Mouse (Mus musculus) ovary, postnatal 36 days (tissue): Measurements from ENCODE around the gene Arhgef15.
"Not testable (repeated sequence)": the region's sequence is repeated elsewhere in the genome, so short reads cannot be mapped to it uniquely, and the experiment has no call there.

Experiments used
- DNase-seq: peaks from one replicate; pipeline ENCODE4 v3.0.0; 2022; ENCODE audit warnings: low spot score, mixed read lengths

Arhgef15 gene

DNA sequence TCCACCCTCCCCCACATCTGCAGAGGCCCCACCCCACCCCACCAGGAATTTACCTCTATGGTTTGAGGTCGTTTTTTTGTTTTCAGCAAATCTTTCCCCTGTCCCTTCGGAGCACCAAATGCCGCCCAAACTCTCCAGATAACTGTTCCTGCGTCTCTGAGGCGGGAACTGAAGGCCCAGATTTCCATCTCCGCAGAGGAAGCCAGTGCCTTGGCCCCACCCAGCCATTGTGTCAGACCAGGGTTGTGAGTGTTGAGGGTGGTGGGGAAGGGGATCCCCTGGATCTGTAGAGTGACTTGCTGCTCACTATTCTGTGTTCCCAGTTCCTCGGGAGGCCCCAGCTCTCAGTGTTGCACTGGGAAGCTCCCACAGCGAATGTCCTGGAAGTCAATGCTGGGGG lies at the start of gene Arhgef15:
Gene Arhgef15 (minus strand): TSS at position 173 of the 400 bp plus-strand sequence.
- DNase-seq, result no peak

DNA sequence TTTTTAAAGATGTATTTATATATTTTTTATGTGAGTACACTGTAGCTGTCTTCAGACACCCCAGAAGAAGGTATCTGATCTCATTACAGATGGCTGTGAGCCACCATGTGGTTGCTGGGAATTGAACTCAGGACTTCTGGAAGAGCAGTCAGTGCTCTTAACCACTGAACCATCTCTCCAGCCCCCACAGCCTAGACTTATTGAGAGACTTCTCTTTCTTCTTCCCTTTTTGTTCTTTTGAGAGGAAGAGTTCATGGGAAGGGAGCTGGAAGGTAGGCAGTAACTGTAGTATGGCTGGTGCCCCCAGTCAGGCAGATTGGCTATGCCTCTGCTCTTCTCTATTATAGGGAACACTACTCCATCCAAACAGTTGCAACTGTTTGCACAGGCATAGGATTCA lies 49.3 kb upstream of the Arhgef15 start:
- not testable (repeated sequence) for DNase-seq

DNA sequence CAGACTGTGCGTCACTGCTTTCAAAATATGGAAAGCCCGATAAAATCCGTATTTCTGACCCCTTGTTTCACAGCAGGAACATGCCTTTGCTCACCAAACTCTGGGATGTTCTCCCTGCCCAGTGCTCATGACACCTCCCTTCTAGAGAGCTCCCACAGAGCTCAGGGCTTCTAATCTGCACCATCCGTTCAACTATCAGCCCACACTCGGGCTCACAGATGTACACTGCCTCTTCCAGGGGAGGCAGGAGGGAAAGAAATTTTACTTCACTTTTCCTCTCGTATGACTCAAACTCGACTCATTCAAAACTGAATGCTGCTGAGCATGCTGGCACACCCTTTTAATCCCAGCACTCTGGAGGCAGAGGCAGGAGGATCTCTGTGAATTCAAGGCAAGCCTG lies 47.9 kb upstream of the Arhgef15 start:
- no peak for DNase-seq

DNA sequence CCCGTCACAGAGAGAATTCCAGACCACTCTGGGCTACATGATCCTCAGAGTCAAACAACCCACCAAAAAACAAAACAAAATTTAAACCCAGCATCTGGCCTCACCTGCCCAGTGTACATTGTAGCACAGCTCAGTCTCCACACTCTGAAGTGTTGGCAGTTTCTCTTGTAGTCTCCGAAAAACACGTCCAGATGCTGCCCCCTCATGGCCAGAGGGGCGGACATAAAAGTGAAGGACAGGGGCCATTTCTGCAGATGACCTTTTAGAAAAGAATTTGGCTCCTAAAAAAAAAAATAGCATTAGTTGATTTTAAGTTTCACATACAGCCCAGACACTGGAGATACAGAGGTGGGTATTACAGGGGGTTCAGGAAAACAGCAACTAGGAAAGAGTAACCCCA lies 46.3 kb upstream of the Arhgef15 start:
- DNase-seq, result peak; percentile 58

DNA sequence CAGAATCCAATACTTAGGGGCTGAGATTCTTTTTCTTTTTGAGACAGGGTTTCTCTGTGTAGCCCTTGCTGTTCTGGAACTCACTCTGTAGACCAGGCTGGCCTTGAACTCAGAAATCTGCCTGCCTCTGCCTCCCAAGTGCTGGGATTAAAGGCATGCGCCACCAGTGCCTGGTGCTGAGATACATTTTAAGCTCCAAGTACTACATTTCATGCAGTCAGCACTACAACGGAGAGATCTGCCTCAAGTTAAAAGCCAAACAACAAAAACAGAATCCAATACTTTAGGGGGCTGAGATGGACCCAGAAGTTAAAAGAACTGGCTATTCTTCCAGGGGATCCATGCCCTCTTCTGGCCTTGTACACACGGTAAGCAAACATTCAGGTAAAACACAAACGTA lies 45.5 kb upstream of the Arhgef15 start:
- DNase-seq, result not testable (repeated sequence)

DNA sequence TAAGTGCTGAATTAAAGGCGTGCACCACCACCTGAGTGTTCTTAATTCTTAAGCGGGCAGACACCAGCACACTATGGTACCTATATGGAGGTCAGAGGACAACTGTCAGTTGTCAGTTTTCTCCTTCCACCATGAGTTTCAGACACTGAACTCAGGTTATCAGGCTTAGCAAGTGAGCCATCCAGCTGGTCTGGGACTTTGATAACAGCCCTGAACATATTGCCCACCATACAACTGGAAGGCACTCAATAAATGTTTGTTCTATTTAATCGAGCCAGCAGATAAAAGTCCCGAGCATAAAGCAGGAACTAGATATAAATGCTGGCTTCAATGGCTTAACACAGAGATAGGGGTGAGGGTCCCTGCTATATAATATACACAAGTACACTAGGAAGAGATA lies 39.8 kb upstream of the Arhgef15 start:
- DNase-seq, result no peak

DNA sequence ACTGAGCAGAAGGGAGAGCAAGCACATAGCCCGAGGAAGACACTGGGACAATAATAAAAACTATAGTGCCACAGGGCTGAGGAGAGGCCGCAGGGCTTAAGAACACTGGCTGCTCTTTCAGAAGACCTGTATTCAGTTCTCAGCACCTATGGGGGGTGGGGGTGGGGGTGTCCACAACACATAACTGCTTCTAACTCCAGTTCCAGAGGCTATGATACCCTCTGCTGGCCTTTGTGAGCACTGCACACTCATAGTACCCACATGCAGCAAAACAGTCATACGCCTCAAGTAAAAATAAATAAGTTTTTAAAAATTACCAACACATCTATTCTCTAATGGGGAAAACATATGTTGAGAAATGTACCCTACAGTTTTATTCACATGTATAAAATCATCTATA lies 37.1 kb upstream of the Arhgef15 start:
- DNase-seq, result no peak

DNA sequence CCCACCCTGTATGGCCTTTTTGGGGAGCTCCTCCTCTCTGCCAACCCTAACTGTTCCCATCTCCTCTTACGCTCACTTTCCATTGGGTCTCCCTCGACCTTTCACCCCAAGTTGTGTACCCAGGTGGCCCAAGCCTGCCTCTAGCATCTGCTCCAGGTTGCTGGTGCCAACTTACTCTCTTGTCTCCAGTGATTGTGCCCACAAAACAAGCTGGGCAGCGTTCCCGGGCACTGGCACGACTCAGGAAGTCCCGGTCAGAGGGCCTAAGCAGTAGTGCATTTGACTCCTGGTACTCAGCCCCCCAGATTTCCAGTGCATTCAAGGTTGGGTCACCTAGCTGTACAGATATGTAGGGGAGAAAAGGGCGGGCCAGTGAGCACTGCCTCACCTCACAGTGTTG lies 35.8 kb upstream of the Arhgef15 start:
- no peak for DNase-seq

DNA sequence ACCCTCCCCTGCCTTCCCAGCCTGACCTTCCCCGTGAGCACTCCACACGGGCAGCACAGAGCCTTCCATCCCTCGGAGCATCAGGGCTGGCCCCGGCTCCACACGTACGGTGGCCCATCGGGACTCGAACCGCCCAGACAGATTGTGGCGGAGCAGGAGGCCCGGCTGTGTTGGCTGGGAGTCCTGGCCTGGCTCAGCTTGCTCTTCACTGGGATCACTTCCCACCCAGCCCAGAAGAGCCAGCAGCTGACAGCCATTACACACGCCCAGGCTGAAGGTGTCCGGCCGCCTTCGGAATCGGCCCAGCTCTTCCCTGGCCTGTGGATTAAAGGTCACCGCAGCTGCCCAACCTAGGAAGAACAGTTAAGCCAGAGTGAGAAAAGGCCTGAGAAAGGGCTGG lies 31.1 kb upstream of the Arhgef15 start:
- no peak for DNase-seq

DNA sequence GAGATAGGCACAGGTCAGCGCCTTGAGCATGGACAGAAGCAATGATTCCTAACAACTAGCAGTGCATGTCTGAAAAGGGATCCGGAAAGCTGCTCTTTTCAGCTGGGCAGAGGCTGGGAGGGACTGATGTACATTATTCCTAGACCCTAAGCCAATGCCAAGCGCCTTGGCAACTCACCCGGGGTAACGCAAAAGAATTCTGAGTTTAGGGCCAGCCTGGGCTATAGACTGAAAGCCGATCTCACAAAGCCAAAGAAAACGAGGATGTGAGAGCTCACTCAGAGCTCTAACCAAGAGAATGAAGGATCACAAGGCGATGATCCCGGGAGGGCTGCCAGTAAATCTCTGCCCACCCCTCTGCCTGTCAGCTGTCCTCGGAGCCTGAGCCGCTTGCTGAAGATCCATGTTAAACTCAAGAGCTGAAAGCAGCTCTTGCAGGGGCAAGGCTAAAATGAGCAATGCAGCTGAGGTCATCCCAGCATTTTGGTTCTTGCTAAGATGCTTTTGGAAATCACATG lies 30.1 kb upstream of the Arhgef15 start:
- DNase-seq, result no peak

DNA sequence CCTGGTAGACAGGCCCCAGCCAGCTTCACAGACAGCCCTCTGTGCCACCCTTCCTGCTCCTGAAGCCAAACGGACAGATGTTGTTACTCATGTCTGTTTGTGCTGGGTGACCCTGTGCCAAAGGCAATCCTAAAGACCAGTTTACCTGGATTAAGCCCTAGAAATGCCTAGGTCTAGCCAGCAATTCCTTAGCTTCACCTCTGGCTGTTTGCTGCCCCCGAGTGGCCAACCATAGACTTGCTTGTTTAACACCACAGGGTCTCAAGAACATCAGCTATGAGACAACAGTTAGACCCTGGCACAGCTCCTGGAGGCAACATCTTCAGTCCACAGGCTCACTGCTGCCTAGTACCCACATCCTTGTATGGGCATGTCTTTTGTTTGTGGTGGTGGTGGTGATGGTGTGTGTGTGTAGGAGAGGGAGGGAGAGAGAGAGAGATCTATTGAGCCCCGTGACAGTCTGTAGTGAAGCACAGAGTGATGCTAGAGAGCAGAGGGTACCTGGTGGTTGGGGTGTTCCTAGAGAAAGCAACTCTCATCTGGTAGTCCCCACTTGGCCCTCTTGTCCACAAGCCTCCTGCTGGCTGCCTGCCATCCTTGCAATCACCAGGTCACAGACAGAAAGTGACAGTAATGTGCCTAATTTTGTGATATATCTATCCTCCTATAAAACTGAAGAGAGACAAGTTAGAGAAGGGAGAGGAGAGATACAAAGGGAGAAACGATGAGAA lies 25.5 kb upstream of the Arhgef15 start:
- DNase-seq, result peak; percentile 80

DNA sequence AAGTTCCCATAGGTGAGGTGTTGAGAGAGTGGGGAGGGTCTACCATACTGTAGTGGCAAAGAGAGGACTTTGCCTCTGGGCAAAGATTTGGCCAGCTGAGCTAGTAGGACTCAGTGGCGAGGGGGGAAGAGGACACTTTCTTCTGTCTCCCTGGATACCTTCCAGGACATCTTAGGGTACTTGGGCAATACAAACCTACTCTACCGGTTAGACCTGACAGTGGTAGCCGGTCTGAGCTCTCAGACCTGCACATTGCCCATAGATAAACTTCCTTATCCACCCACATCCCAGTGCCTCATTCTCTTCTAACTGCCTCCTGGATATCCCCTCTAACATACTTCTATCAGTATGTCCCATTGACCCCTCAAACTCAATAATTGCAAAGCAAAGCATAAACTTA lies 23.6 kb upstream of the Arhgef15 start:
- DNase-seq, result no peak

DNA sequence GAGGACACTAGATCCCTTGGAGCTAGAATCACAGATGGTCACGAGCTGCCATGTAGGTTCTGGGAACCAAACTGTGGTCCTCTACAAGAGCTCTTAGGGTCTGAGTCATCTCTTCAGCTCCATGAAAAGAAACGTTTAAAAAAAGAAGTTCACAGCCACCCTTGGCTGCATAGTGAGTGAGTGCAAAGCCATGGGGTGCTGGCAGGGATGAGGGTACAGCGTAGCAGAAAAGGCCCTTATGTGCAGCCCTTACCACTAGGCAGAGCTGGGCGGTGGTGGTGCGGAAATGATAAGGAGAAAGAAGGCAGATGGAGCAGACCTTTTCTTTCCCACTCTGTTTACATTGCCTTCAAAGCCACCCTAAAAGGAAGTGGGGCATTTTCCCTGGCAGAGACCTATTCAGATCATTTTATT lies 22.0 kb upstream of the Arhgef15 start:
- no peak for DNase-seq

DNA sequence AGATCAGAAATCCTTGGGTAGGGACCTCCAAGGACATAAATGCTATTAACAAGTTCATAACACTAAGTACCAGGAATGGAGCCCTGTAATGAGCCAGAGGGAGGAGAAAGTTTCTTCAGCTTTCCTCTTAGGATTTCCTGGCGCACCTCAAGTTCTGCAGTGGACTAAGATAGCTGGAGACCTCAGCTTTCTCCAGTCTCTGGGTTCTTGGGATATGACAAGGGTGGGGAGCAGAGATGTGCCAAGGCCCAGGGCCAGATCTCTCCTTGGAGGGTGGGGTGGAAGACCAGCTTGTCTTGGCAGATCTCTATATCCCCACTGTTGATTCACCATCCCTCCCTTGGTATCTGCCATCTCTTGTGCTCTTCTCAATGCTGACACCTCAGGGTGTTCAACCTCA lies 18.3 kb upstream of the Arhgef15 start:
- DNase-seq, result no peak

DNA sequence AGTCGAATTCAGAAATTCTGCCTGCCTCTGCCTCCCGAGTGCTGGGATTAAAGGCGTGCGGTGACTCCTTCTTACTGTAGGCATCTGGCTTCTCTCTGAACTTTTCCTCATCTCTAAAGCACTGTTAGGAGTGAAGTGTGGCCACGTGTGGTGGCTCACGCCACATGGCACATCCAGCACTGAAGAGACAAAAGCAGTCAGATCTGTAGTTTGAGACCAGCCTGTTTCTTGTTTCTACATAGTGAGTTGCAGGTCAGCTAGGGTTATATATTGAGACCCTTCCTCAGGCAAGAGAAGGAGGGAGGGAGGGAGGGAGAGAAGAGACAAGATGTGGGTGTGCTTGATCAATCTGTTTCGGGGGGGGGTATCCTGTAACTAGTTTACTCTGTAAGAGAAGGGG lies 17.8 kb upstream of the Arhgef15 start, which contains the start of gene Rangrf:
Gene Rangrf (minus strand): TSS at position 101 of the 400 bp plus-strand sequence.
- DNase-seq, result no peak

DNA sequence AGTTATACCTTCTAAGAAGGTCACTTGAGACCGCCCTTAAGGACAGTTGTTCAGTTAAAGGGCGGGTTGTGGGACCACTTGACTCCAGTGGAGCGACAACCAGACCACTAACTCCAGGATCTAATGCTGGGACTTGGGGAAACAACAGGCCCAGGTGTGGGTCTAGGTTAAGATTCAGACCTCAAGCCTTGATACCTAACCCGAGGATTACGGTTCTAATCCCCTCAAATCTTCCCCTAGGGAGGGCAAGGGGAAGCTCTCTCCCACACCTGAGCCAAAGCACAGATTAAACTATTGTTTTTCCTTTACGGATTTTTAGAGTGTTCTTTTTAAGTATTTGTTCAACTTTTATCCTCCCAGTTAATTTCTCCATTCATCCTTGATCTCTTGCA lies 16.8 kb upstream of the Arhgef15 start:
- no peak for DNase-seq

DNA sequence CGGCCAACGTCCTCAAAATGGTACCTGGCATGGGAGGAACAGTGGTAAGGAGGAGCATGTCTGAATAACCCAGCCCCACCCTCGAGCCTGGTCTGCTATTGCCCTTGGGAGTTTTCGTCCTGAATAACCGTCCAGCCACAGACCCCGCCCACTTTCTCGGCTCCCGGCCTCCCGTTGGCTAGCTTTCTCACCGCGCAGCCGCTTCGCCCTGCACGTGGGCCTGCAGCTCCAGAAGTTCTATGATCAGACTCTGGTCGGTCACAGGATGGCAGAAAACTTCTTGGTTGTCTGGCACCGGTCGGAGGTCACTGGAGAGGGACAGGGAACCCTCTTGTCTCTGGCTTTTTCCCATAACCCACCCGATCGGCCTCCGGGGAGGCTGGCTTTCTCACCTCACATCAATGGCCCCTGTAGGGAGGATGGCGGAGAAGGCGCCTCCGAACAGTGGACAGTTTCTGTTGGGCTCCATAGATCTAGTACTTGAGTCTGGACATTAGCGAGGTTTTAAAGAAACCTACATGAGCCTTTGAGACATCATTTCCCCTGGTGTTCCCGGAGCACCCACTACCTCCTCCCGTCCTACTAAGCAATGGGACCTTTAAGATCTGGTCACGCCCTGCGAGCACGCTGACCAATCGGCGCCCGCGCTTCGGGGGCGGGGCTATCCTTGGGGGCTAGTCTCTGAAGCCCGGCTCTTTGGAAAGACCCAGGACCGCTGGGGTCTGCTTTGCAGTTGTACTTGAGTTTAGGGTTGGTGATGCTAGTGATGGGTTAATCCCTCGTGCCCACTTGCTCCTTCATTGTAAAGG lies 16.2 kb upstream of the Arhgef15 start:
- peak; percentile 86 for DNase-seq

DNA sequence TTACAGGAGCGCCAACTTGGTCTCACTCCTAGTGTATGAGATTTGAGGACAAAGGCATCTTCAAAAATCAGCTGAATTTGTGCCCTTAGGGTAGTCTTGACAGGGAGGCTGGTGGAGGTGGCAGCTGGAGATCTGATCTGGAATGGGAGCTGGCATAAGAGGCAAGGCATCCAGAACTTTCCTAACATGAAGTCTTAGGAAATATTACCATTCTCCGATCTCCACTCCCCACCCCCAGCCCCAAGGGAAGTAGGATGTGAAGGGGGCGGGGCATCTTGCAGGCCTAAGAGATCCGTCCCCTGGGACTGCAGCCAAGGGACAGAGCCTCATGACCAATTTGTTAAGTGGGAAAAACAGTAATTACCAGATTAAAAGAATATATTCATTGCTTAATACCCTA lies 13.0 kb upstream of the Arhgef15 start:
- DNase-seq, result no peak

DNA sequence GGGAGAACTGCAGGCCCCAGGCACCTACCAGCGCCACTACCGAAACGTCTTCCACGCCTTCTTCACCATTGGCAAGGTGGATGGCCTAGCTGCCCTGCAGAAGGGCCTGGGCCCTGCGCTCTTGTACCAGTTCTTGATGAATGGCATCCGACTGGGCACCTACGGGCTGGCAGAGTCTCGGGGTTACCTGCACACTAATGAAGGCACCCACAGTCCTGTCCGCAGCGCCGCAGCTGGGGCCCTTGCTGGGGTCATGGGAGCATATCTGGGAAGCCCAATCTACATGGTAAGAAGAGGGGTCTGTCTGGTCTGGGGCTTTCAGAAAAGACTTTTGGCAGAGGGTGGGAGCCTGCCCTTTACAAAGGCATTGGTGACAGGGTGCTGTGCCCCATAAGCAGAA lies 11.5 kb upstream of the Arhgef15 start:
- DNase-seq, result no peak

DNA sequence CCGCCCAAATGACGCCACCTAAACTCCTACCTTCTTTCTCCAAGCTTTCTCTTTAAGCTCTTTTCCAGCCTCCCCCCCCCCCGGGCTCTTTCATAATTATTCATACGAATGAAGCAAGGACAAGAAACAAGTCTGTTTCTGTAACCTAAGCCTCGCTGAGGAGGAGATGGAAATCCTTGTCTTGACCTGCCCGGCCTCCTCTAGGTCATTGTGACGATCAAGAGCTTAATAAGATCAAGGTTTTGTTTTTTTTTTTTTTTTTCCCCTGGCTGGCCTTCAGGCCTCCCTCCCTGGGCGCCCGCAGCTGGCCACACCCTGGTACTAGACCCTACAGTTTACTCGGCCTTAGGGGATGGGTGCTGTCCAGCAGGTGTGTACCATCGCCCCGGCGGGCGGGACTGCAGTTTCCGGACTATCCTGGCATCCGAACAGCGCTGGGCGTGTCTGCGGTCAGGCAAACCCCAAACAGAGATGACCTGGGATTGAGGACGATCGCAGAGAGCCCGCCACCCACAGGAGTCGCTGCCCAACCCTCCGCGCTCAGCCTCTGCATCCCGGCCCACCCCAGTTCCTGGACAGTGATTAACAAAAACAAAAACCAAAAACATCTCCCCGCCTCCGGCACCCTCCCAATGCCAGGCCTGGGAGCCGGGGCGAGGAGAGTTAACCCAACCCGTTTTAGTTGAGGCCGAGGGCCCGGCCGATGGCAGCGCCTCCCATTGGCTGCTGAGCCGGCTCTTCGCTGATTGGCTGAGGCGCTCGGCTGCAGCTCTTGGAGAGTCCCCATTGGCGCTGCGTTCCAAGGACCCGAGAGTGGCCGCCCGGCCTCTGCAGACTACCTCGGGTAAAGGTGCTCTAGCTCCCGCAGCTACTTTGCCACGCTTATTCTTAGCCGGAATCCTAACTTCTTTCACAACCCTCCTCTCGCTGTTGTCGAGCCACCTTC lies 10.3 kb upstream of the Arhgef15 start, which contains the start of gene Slc25a35:
Gene Slc25a35 (plus strand): TSS at position 795 of the 946 bp plus-strand sequence.
- peak; percentile 92 for DNase-seq

DNA sequence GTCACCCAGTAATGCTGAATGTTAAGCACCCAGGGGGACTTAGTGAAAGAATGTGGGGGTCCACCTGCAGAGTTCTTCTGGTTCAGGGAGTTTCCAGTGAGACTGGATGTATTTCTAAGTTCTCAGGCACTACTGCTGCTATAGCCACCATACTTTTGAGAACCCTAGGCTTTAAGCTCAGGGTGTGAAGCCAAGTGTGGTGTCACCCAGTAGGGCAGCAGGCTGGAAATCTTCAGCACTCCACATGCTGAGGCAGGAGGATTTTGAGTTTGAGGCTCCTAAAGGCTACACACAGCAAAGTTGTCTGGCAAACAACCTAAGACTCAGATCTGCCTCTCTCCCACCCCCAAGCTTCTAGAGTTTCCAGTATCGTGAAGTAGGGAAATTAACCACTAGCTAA lies 9.3 kb upstream of the Arhgef15 start:
- DNase-seq, result no peak

DNA sequence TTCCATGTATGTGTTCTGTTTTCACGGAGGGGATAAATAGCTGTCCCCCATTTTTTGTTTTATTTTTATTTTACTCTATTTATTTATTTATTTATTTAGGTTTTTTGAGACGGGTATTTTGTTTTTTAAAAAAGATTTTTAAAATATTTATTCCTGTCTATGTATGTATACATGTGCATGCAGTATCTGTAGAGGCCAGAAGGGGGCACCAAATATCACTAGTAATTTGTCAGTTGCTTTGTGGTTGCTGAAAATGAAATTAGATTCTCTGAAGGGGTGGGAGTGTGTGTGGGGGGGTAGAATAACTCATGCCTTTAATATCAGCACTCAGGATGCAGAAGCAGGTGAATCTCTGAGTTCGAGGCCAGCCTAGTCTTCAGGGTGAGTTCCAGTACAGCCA lies 8.6 kb upstream of the Arhgef15 start:
- DNase-seq, result no peak
